Mouse (Mus musculus): ENCODE measurements around the gene Lect2. TPM values are rescaled to one million over a fixed set of nuclear protein-coding genes. Genes with fewer than 3 reads are reported as not detected.

The Lect2 gene
- polyA plus RNA-seq, 1 experiment, result not detected

GRCm38 (mm10) chr13:56528281-56528680 lies 20.0 kb downstream of the Lect2 start:
- Histone ChIP-seq H3K4me1 (ENCODE audit: control insufficient read depth, insufficient read depth, low read length) (no peaks in the 10 kb centered on the region), H3K27me3 (ENCODE audit: control insufficient read depth, insufficient read depth, low read length) (no peaks in the 10 kb centered on the region), H3K4me3 (ENCODE audit: control insufficient read depth, low read depth, low read length) (no peak overlapping the region), H3K27ac (ENCODE audit: control insufficient read depth, insufficient read depth, low read depth, low read length) (no peak overlapping the region), H3K36me3 (ENCODE audit: control insufficient read depth, insufficient read depth, low read length) (no peaks in the 10 kb centered on the region)
- no peak for TF ChIP-seq CTCF (IDR thresholded peaks at IDR 0.05; ENCODE audit: control insufficient read depth, insufficient read depth, insufficient replicate concordance, low read depth, low read length)

- no peak for TF ChIP-seq CTCF (IDR thresholded peaks at IDR 0.05; ENCODE audit: control insufficient read depth, insufficient read depth, insufficient replicate concordance, low read depth, low read length)
- TF ChIP-seq POLR2A (IDR thresholded peaks at IDR 0.05; ENCODE audit: control insufficient read depth, low read depth, low read length), result no peak
- Histone ChIP-seq H3K4me1 (ENCODE audit: control insufficient read depth, insufficient read depth, low read length) (peaks cover under 1% of the 10 kb centered on the region), H3K27ac (ENCODE audit: control insufficient read depth, insufficient read depth, low read depth, low read length) (no peak overlapping the region), H3K4me3 (ENCODE audit: control insufficient read depth, low read depth, low read length) (no peak overlapping the region), H3K36me3 (ENCODE audit: control insufficient read depth, insufficient read depth, low read length) (no peaks in the 10 kb centered on the region), H3K27me3 (ENCODE audit: control insufficient read depth, insufficient read depth, low read length) (no peaks in the 10 kb centered on the region)
These were observed 20.5 kb downstream of the Lect2 start for GRCm38 (mm10) chr13:56527846-56528245.

GRCm38 (mm10) chr13:56526871-56527270 lies 21.4 kb downstream of the Lect2 start:
- TF ChIP-seq POLR2A (IDR thresholded peaks at IDR 0.05; ENCODE audit: control insufficient read depth, low read depth, low read length), result no peak
- no peak for TF ChIP-seq CTCF (IDR thresholded peaks at IDR 0.05; ENCODE audit: control insufficient read depth, insufficient read depth, insufficient replicate concordance, low read depth, low read length)
- H3K27me3 ChIP-seq (ENCODE audit: control insufficient read depth, insufficient read depth, low read length), result no peaks in the 10 kb centered on the region; the same call in 1 of the 2 replicates

GRCm38 (mm10) chr13:56522821-56523167 lies 25.5 kb downstream of the Lect2 start:
- Histone ChIP-seq H3K27me3 (ENCODE audit: control insufficient read depth, insufficient read depth, low read length) (no peaks in the 10 kb centered on the region; the same call in 1 of the 2 replicates), H3K4me3 (ENCODE audit: control insufficient read depth, low read depth, low read length) (peak overlapping the region; percentile 94), H3K4me1 (ENCODE audit: control insufficient read depth, insufficient read depth, low read length) (peaks cover 7% of the 10 kb centered on the region), H3K36me3 (ENCODE audit: control insufficient read depth, insufficient read depth, low read length) (no peaks in the 10 kb centered on the region), H3K27ac (ENCODE audit: control insufficient read depth, insufficient read depth, low read depth, low read length) (peak overlapping the region; percentile 33; the same call in 1 of the 2 replicates)
- TF ChIP-seq CTCF (IDR thresholded peaks at IDR 0.05; ENCODE audit: control insufficient read depth, insufficient read depth, insufficient replicate concordance, low read depth, low read length), result no peak
- TF ChIP-seq POLR2A (IDR thresholded peaks at IDR 0.05; ENCODE audit: control insufficient read depth, low read depth, low read length), result no peak

More at GRCm38 (mm10) chr13:56526871-56527270, 21.4 kb downstream of the Lect2 start:
- Histone ChIP-seq H3K4me1 (ENCODE audit: control insufficient read depth, insufficient read depth, low read length) (peaks cover 7% of the 10 kb centered on the region), H3K4me3 (ENCODE audit: control insufficient read depth, low read depth, low read length) (no peak overlapping the region), H3K36me3 (ENCODE audit: control insufficient read depth, insufficient read depth, low read length) (no peaks in the 10 kb centered on the region), H3K27ac (ENCODE audit: control insufficient read depth, insufficient read depth, low read depth, low read length) (no peak overlapping the region)

GRCm38 (mm10) chr13:56522081-56522820 lies 26.1 kb downstream of the Lect2 start, which contains the start of gene Fbxl21:
TSS of gene Fbxl21 (plus strand) at chr13:56522472.
- peak within 1 kb of the TSS; percentile 94 for H3K4me3 ChIP-seq (ENCODE audit: control insufficient read depth, low read depth, low read length)
- H3K27me3 ChIP-seq (ENCODE audit: control insufficient read depth, insufficient read depth, low read length), result no peaks in the 10 kb centered on the region; the same call in 1 of the 2 replicates
- H3K27ac ChIP-seq (ENCODE audit: control insufficient read depth, insufficient read depth, low read depth, low read length), result peak within 1 kb of the TSS; percentile 33; the same call in 1 of the 2 replicates
- H3K4me1 ChIP-seq (ENCODE audit: control insufficient read depth, insufficient read depth, low read length), result peaks cover 7% of the 10 kb centered on the region
- no peaks in the 10 kb centered on the region for H3K36me3 ChIP-seq (ENCODE audit: control insufficient read depth, insufficient read depth, low read length)
- peak; percentile 56; the same call in 1 of the 2 replicates for TF ChIP-seq POLR2A (IDR thresholded peaks at IDR 0.05; ENCODE audit: control insufficient read depth, low read depth, low read length)
- TF ChIP-seq CTCF (IDR thresholded peaks at IDR 0.05; ENCODE audit: control insufficient read depth, insufficient read depth, insufficient replicate concordance, low read depth, low read length), result no peak

GRCm38 (mm10) chr13:56516816-56517215 lies 31.5 kb downstream of the Lect2 start:
- no peak overlapping the region for H3K27ac ChIP-seq (ENCODE audit: control insufficient read depth, insufficient read depth, low read depth, low read length)

GRCm38 (mm10) chr13:56516311-56516710 lies 32.0 kb downstream of the Lect2 start:
- Histone ChIP-seq H3K27ac (ENCODE audit: control insufficient read depth, insufficient read depth, low read depth, low read length) (no peak overlapping the region), H3K4me1 (ENCODE audit: control insufficient read depth, insufficient read depth, low read length) (no peaks in the 10 kb centered on the region), H3K4me3 (ENCODE audit: control insufficient read depth, low read depth, low read length) (no peak overlapping the region), H3K36me3 (ENCODE audit: control insufficient read depth, insufficient read depth, low read length) (no peaks in the 10 kb centered on the region), H3K27me3 (ENCODE audit: control insufficient read depth, insufficient read depth, low read length) (no peaks in the 10 kb centered on the region)
- TF ChIP-seq POLR2A (IDR thresholded peaks at IDR 0.05; ENCODE audit: control insufficient read depth, low read depth, low read length) (no peak), CTCF (IDR thresholded peaks at IDR 0.05; ENCODE audit: control insufficient read depth, insufficient read depth, insufficient replicate concordance, low read depth, low read length) (no peak)

More at GRCm38 (mm10) chr13:56516816-56517215, 31.5 kb downstream of the Lect2 start:
- Histone ChIP-seq H3K4me1 (ENCODE audit: control insufficient read depth, insufficient read depth, low read length) (no peaks in the 10 kb centered on the region), H3K27me3 (ENCODE audit: control insufficient read depth, insufficient read depth, low read length) (no peaks in the 10 kb centered on the region), H3K4me3 (ENCODE audit: control insufficient read depth, low read depth, low read length) (no peak overlapping the region), H3K36me3 (ENCODE audit: control insufficient read depth, insufficient read depth, low read length) (no peaks in the 10 kb centered on the region)
- no peak for TF ChIP-seq CTCF (IDR thresholded peaks at IDR 0.05; ENCODE audit: control insufficient read depth, insufficient read depth, insufficient replicate concordance, low read depth, low read length)
- no peak for TF ChIP-seq POLR2A (IDR thresholded peaks at IDR 0.05; ENCODE audit: control insufficient read depth, low read depth, low read length)
